Mouse (Mus musculus): ENCODE measurements around the gene Calm2. TPM values are rescaled to one million over a fixed set of nuclear protein-coding genes. Genes with fewer than 3 reads are reported as not detected.

Gene Calm2
- polyA plus RNA-seq, 1 experiment = 2,836 TPM

- peak; percentile 54 to 84 for DNase-seq (ENCODE audit: extremely low spot score in 1 of 2, low spot score in 1 of 2)
Measured at GRCm38 (mm10) chr17:87459750-87460668, 13.3 kb upstream of the Calm2 start.

- DNase-seq (ENCODE audit: extremely low spot score in 1 of 2, low spot score in 1 of 2) = no peak
Measured at GRCm38 (mm10) chr17:87458911-87459749, 12.4 kb upstream of the Calm2 start.

- DNase-seq (ENCODE audit: extremely low spot score in 1 of 2, low spot score in 1 of 2) = no peak
Measured at GRCm38 (mm10) chr17:87457961-87458360, 11.2 kb upstream of the Calm2 start.

- DNase-seq (ENCODE audit: extremely low spot score in 1 of 2, low spot score in 1 of 2) = no peak
Measured at GRCm38 (mm10) chr17:87454121-87454520, 7.4 kb upstream of the Calm2 start.

- no peak for DNase-seq (ENCODE audit: extremely low spot score in 1 of 2, low spot score in 1 of 2)
Measured at GRCm38 (mm10) chr17:87453336-87453735, 6.6 kb upstream of the Calm2 start.

GRCm38 (mm10) chr17:87448881-87449280 lies 2.1 kb upstream of the Calm2 start:
- no peak for DNase-seq (ENCODE audit: extremely low spot score in 1 of 2, low spot score in 1 of 2)

GRCm38 (mm10) chr17:87448339-87448738 lies 1.6 kb upstream of the Calm2 start:
- no peak for DNase-seq (ENCODE audit: extremely low spot score in 1 of 2, low spot score in 1 of 2)

- DNase-seq (ENCODE audit: extremely low spot score in 1 of 2, low spot score in 1 of 2) = no peak
Measured at GRCm38 (mm10) chr17:87447612-87448200, 971 bp upstream of the Calm2 start.

GRCm38 (mm10) chr17:87445917-87446766 lies 593 bp downstream of the Calm2 start:
- DNase-seq (ENCODE audit: extremely low spot score in 1 of 2, low spot score in 1 of 2) = peak; percentile 41 to 69

GRCm38 (mm10) chr17:87445337-87445916 lies 1.3 kb downstream of the Calm2 start:
- DNase-seq (ENCODE audit: extremely low spot score in 1 of 2, low spot score in 1 of 2) = no peak

- no peak for DNase-seq (ENCODE audit: extremely low spot score in 1 of 2, low spot score in 1 of 2)
Measured at GRCm38 (mm10) chr17:87444763-87445162, 2.0 kb downstream of the Calm2 start.

GRCm38 (mm10) chr17:87441537-87441936 lies 5.2 kb downstream of the Calm2 start:
- DNase-seq (ENCODE audit: extremely low spot score in 1 of 2, low spot score in 1 of 2) = no peak

- DNase-seq (ENCODE audit: extremely low spot score in 1 of 2, low spot score in 1 of 2) = no peak
Measured at GRCm38 (mm10) chr17:87439441-87439840, 7.3 kb downstream of the Calm2 start.

GRCm38 (mm10) chr17:87433929-87434328 lies 12.8 kb downstream of the Calm2 start:
- DNase-seq (ENCODE audit: extremely low spot score in 1 of 2, low spot score in 1 of 2) = no peak

- DNase-seq (ENCODE audit: extremely low spot score in 1 of 2, low spot score in 1 of 2) = no peak
Measured at GRCm38 (mm10) chr17:87432743-87433142, 14.0 kb downstream of the Calm2 start.

GRCm38 (mm10) chr17:87432314-87432713 lies 14.4 kb downstream of the Calm2 start:
- no peak for DNase-seq (ENCODE audit: extremely low spot score in 1 of 2, low spot score in 1 of 2)

GRCm38 (mm10) chr17:87429431-87429830 lies 17.3 kb downstream of the Calm2 start:
- no peak for DNase-seq (ENCODE audit: extremely low spot score in 1 of 2, low spot score in 1 of 2)

GRCm38 (mm10) chr17:87427511-87427910 lies 19.2 kb downstream of the Calm2 start, which contains the start of gene Stpg4:
Gene Stpg4, minus strand, starts transcription at chr17:87427741.
- DNase-seq (ENCODE audit: extremely low spot score in 1 of 2, low spot score in 1 of 2) = no peak

- DNase-seq (ENCODE audit: extremely low spot score in 1 of 2, low spot score in 1 of 2) = no peak
Measured at GRCm38 (mm10) chr17:87418082-87418481, 28.7 kb downstream of the Calm2 start.

- DNase-seq (ENCODE audit: extremely low spot score in 1 of 2, low spot score in 1 of 2) = no peak
Measured at GRCm38 (mm10) chr17:87406646-87407045, 40.1 kb downstream of the Calm2 start.

All from frontal cortex, adult 2 months (tissue).